Mouse (Mus musculus): Measurements from ENCODE around the gene Dnajb5. TPM values are rescaled to one million over a fixed set of nuclear protein-coding genes. Genes with fewer than 3 reads are reported as not detected.

Dnajb5 gene
- polyA plus RNA-seq, 1 experiment from 2014 or later = 11.3 TPM

- Histone ChIP-seq H3K9ac (ENCODE audit: low read length) (no peak overlapping the region), H3K4me1 (ENCODE audit: control insufficient read depth, insufficient read depth, low read length) (0 out of 2 replicates have a peak, but pooled peaks cover 4% of the 10 kb centered on the region), H3K9me3 (replicated peaks; ENCODE audit: control insufficient read depth, low read length) (no peaks in the 10 kb centered on the region), H3K4me3 (replicated peaks; ENCODE audit: low read length) (no peak overlapping the region), H3K36me3 (ENCODE audit: control insufficient read depth, insufficient read depth, low read length) (no peaks in the 10 kb centered on the region), H3K4me2 (ENCODE audit: low read depth, low read length) (no peak overlapping the region), H3K27ac (ENCODE audit: low read length) (no peak overlapping the region), H3K27me3 (ENCODE audit: control insufficient read depth, insufficient read depth, low read length) (no peaks in the 10 kb centered on the region; the same call in 1 of the 2 replicates)
- ATAC-seq (ENCODE audit: insufficient read depth, low FRiP score) = no peak
- 85% methylated on average over 9 of the region's 9 CpGs for WGBS
Measured at GRCm38 (mm10) chr4:42928952-42929351, 20.7 kb upstream of the Dnajb5 start.

GRCm38 (mm10) chr4:42932229-42932969 lies 17.2 kb upstream of the Dnajb5 start:
- no peak for ATAC-seq (ENCODE audit: insufficient read depth, low FRiP score)
- Histone ChIP-seq H3K4me3 (replicated peaks; ENCODE audit: low read length) (no peak overlapping the region), H3K36me3 (ENCODE audit: control insufficient read depth, insufficient read depth, low read length) (no peaks in the 10 kb centered on the region), H3K4me1 (ENCODE audit: control insufficient read depth, insufficient read depth, low read length) (0 out of 2 replicates have a peak, but pooled peaks cover 4% of the 10 kb centered on the region), H3K9me3 (replicated peaks; ENCODE audit: control insufficient read depth, low read length) (no peaks in the 10 kb centered on the region), H3K27ac (ENCODE audit: low read length) (no peak overlapping the region), H3K9ac (ENCODE audit: low read length) (no peak overlapping the region), H3K27me3 (ENCODE audit: control insufficient read depth, insufficient read depth, low read length) (no peaks in the 10 kb centered on the region), H3K4me2 (ENCODE audit: low read depth, low read length) (no peak overlapping the region)
- 66% methylated on average over 8 of the region's 8 CpGs for WGBS

- peak; percentile 86 for ATAC-seq (ENCODE audit: insufficient read depth, low FRiP score)
- Histone ChIP-seq H3K4me3 (replicated peaks; ENCODE audit: low read length) (peak overlapping the region; percentile 22), H3K9me3 (replicated peaks; ENCODE audit: control insufficient read depth, low read length) (no peaks in the 10 kb centered on the region), H3K27me3 (ENCODE audit: control insufficient read depth, insufficient read depth, low read length) (no peaks in the 10 kb centered on the region), H3K27ac (ENCODE audit: low read length) (peak overlapping the region; percentile 48; the same call in 1 of the 2 replicates), H3K4me2 (ENCODE audit: low read depth, low read length) (peak overlapping the region; percentile 47), H3K4me1 (ENCODE audit: control insufficient read depth, insufficient read depth, low read length) (0 out of 2 replicates have a peak, but pooled peaks cover 4% of the 10 kb centered on the region), H3K9ac (ENCODE audit: low read length) (peak overlapping the region; percentile 41; the same call in 1 of the 2 replicates), H3K36me3 (ENCODE audit: control insufficient read depth, insufficient read depth, low read length) (no peaks in the 10 kb centered on the region)
- 7% methylated on average over 22 of the region's 22 CpGs for WGBS
Measured at GRCm38 (mm10) chr4:42933630-42934029, 16.0 kb upstream of the Dnajb5 start.

- Histone ChIP-seq H3K9me3 (replicated peaks; ENCODE audit: control insufficient read depth, low read length) (no peaks in the 10 kb centered on the region), H3K4me1 (ENCODE audit: control insufficient read depth, insufficient read depth, low read length) (no peaks in the 10 kb centered on the region), H3K27ac (ENCODE audit: low read length) (no peak overlapping the region), H3K4me3 (replicated peaks; ENCODE audit: low read length) (no peak overlapping the region), H3K4me2 (ENCODE audit: low read depth, low read length) (no peak overlapping the region), H3K36me3 (ENCODE audit: control insufficient read depth, insufficient read depth, low read length) (no peaks in the 10 kb centered on the region), H3K27me3 (ENCODE audit: control insufficient read depth, insufficient read depth, low read length) (no peaks in the 10 kb centered on the region), H3K9ac (ENCODE audit: low read length) (no peak overlapping the region)
- ATAC-seq (ENCODE audit: insufficient read depth, low FRiP score) = no peak
- WGBS = 66% methylated on average over 7 of the region's 7 CpGs
Measured at GRCm38 (mm10) chr4:42941396-42941795, 8.2 kb upstream of the Dnajb5 start.

- Histone ChIP-seq H3K9me3 (replicated peaks; ENCODE audit: control insufficient read depth, low read length) (no peaks in the 10 kb centered on the region), H3K4me3 (replicated peaks; ENCODE audit: low read length) (no peak overlapping the region), H3K4me2 (ENCODE audit: low read depth, low read length) (no peak overlapping the region), H3K9ac (ENCODE audit: low read length) (no peak overlapping the region), H3K27ac (ENCODE audit: low read length) (no peak overlapping the region), H3K27me3 (ENCODE audit: control insufficient read depth, insufficient read depth, low read length) (peaks cover 7% of the 10 kb centered on the region; the same call in 1 of the 2 replicates), H3K36me3 (ENCODE audit: control insufficient read depth, insufficient read depth, low read length) (no peaks in the 10 kb centered on the region), H3K4me1 (ENCODE audit: control insufficient read depth, insufficient read depth, low read length) (no peaks in the 10 kb centered on the region)
- WGBS = 66% methylated on average over 5 of the region's 5 CpGs
- no peak for ATAC-seq (ENCODE audit: insufficient read depth, low FRiP score)
Measured at GRCm38 (mm10) chr4:42943341-42943740, 6.3 kb upstream of the Dnajb5 start.

- Histone ChIP-seq H3K9me3 (replicated peaks; ENCODE audit: control insufficient read depth, low read length) (no peaks in the 10 kb centered on the region), H3K9ac (ENCODE audit: low read length) (no peak overlapping the region), H3K4me1 (ENCODE audit: control insufficient read depth, insufficient read depth, low read length) (peaks cover 3% of the 10 kb centered on the region; the same call in 1 of the 2 replicates), H3K27ac (ENCODE audit: low read length) (no peak overlapping the region), H3K4me3 (replicated peaks; ENCODE audit: low read length) (no peak overlapping the region), H3K4me2 (ENCODE audit: low read depth, low read length) (no peak overlapping the region), H3K27me3 (ENCODE audit: control insufficient read depth, insufficient read depth, low read length) (peaks cover 7% of the 10 kb centered on the region; the same call in 1 of the 2 replicates), H3K36me3 (ENCODE audit: control insufficient read depth, insufficient read depth, low read length) (no peaks in the 10 kb centered on the region)
- no peak for ATAC-seq (ENCODE audit: insufficient read depth, low FRiP score)
- 86% methylated on average over 9 of the region's 9 CpGs for WGBS
Measured at GRCm38 (mm10) chr4:42944185-42944584, 5.4 kb upstream of the Dnajb5 start.

GRCm38 (mm10) chr4:42945043-42945442 lies 4.6 kb upstream of the Dnajb5 start:
- H3K9ac ChIP-seq (ENCODE audit: low read length) = no peak overlapping the region
- H3K27me3 ChIP-seq (ENCODE audit: control insufficient read depth, insufficient read depth, low read length) = peaks cover 7% of the 10 kb centered on the region; the same call in 1 of the 2 replicates
- no peak overlapping the region for H3K4me3 ChIP-seq (replicated peaks; ENCODE audit: low read length)
- no peaks in the 10 kb centered on the region for H3K9me3 ChIP-seq (replicated peaks; ENCODE audit: control insufficient read depth, low read length)
- H3K36me3 ChIP-seq (ENCODE audit: control insufficient read depth, insufficient read depth, low read length) = no peaks in the 10 kb centered on the region
- ATAC-seq (ENCODE audit: insufficient read depth, low FRiP score) = no peak
- H3K4me1 ChIP-seq (ENCODE audit: control insufficient read depth, insufficient read depth, low read length) = peaks cover 6% of the 10 kb centered on the region; the same call in 1 of the 2 replicates
- no peak overlapping the region for H3K27ac ChIP-seq (ENCODE audit: low read length)
- 2% methylated on average over 6 of the region's 6 CpGs for WGBS
- no peak overlapping the region for H3K4me2 ChIP-seq (ENCODE audit: low read depth, low read length)

- WGBS = 85% methylated on average over 3 of the region's 3 CpGs
Measured at GRCm38 (mm10) chr4:42945445-42945844, 4.2 kb upstream of the Dnajb5 start.

GRCm38 (mm10) chr4:42945952-42946351 lies 3.7 kb upstream of the Dnajb5 start:
- Histone ChIP-seq H3K27me3 (ENCODE audit: control insufficient read depth, insufficient read depth, low read length) (peaks cover 7% of the 10 kb centered on the region; the same call in 1 of the 2 replicates), H3K9me3 (replicated peaks; ENCODE audit: control insufficient read depth, low read length) (no peaks in the 10 kb centered on the region), H3K36me3 (ENCODE audit: control insufficient read depth, insufficient read depth, low read length) (no peaks in the 10 kb centered on the region), H3K27ac (ENCODE audit: low read length) (no peak overlapping the region), H3K4me1 (ENCODE audit: control insufficient read depth, insufficient read depth, low read length) (peaks cover 10% of the 10 kb centered on the region), H3K9ac (ENCODE audit: low read length) (no peak overlapping the region), H3K4me3 (replicated peaks; ENCODE audit: low read length) (no peak overlapping the region), H3K4me2 (ENCODE audit: low read depth, low read length) (no peak overlapping the region)
- 4% methylated on average over 5 of the region's 5 CpGs for WGBS
- no peak for ATAC-seq (ENCODE audit: insufficient read depth, low FRiP score)

More at GRCm38 (mm10) chr4:42945445-42945844, 4.2 kb upstream of the Dnajb5 start:
- Histone ChIP-seq H3K9ac (ENCODE audit: low read length) (no peak overlapping the region), H3K4me2 (ENCODE audit: low read depth, low read length) (no peak overlapping the region), H3K36me3 (ENCODE audit: control insufficient read depth, insufficient read depth, low read length) (no peaks in the 10 kb centered on the region), H3K4me1 (ENCODE audit: control insufficient read depth, insufficient read depth, low read length) (peaks cover 9% of the 10 kb centered on the region), H3K27ac (ENCODE audit: low read length) (no peak overlapping the region), H3K27me3 (ENCODE audit: control insufficient read depth, insufficient read depth, low read length) (peaks cover 7% of the 10 kb centered on the region; the same call in 1 of the 2 replicates), H3K9me3 (replicated peaks; ENCODE audit: control insufficient read depth, low read length) (no peaks in the 10 kb centered on the region), H3K4me3 (replicated peaks; ENCODE audit: low read length) (no peak overlapping the region)
- ATAC-seq (ENCODE audit: insufficient read depth, low FRiP score) = no peak
